Mouse (Mus musculus): ENCODE measurements around the gene Exoc6. TPM values are rescaled to one million over a fixed set of nuclear protein-coding genes. Genes with fewer than 3 reads are reported as not detected.

Exoc6 gene
- polyA plus RNA-seq, 1 experiment = 2.2 TPM

DNA sequence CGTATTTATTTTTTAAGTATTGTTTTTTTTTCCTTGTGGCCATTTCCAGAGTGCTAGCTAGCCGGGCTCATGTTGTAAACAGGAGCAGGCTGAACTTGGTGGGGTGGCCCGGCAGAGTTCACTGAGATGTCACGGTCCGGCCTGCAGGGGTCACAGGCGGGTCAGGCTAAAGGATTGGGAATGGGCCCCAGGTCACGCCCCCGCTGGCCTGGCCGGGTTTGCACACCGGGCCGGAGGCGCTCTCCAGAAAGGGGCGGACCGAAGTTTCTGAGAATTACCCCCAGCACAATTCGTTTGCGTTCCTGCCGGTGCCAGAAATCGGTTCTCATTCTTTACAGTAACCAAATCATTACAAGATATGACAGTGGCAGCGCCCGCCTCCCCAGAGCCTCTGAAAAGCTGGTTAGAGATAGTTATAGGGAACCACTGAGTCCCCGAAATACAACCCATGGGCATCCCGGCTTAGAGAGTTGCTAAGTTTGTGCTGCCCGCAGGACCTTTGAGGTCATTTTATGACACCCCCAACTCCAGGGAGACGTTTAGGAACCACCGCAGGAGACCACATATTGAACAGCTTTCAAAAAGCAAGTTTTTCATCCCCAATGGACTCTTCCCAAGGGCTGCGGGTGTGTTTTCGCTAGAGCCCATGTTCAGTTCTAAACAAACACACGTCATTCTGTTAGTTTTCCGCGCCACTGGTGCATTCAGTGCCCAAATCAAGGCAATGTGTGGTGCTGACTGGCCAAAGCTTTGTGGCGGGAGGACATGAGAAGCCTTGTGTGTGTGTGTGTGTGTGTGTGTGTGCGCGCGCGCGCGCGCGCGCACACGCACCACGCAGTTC is 145.8 kb downstream of the Exoc6 start:
- no peak overlapping the region for H3ac ChIP-seq (ENCODE audit: control insufficient read depth, insufficient read length, low read depth)
- H3K79me3 ChIP-seq (ENCODE audit: low read depth) = no peaks in the 10 kb centered on the region
- no peak overlapping the region for H3K4me3 ChIP-seq (ENCODE audit: insufficient read depth, poor library complexity, severe bottlenecking)
- TF ChIP-seq MYOD1 (IDR thresholded peaks at IDR 0.05; ENCODE audit: control insufficient read depth, insufficient read length, low read depth) (no peak), MYOG (IDR thresholded peaks at IDR 0.05; ENCODE audit: control insufficient read depth, extremely low read depth, insufficient read length) (no peak), CTCF (IDR thresholded peaks at IDR 0.05; ENCODE audit: control insufficient read depth, insufficient read depth, insufficient read length) (no peak), USF1 (IDR thresholded peaks at IDR 0.05; ENCODE audit: low read depth) (no peak), MAX (IDR thresholded peaks at IDR 0.05) (no peak), FOSL1 (IDR thresholded peaks at IDR 0.05; ENCODE audit: insufficient read depth, low read length, poor library complexity, severe bottlenecking) (no peak), CEBPB (IDR thresholded peaks at IDR 0.05; ENCODE audit: low read depth) (no peak)
- peaks cover 14% of the 10 kb centered on the region for H3K27me3 ChIP-seq (ENCODE audit: control insufficient read depth, insufficient read depth, insufficient read length)
- no peaks in the 10 kb centered on the region for H3K79me2 ChIP-seq (ENCODE audit: control insufficient read depth, insufficient read depth)
- no peaks in the 10 kb centered on the region for H3K36me3 ChIP-seq (ENCODE audit: control insufficient read depth, insufficient read depth)

DNA sequence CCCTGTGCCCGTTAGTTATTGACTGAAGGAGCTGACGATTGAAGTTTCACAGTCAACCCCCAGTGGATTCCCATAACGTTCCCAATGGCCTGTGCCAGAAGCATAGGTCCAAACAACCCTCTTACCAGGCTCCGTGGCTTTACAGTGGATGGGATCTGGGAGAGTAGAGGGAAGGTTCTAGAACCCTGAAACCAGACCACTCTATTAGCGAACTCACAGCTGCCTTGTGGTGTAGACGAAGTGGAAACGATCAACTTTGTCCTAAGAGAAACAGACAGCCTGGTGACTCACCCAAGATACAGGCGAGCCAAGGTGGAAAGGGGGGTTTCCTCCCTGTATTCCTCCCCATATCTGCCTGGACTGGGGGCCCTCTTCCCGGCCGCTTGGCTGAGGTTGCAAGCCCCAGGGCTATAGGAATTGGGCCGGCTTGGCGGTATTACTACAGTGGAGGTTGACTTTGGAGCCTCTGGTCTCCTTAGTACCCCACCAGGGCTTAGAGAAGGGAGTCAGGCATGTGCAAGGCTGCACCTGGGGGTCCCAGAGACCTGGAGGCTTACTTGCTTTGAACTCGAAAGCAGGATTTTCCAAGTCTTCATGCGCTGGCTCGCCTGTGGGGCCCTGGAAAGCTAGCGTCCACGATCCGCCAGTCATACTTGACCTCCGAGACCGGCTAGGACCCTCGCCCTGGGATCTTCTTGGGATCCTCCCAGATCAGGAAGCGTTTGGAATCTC is 146.6 kb downstream of the Exoc6 start:
- no peak for TF ChIP-seq FOSL1 (IDR thresholded peaks at IDR 0.05; ENCODE audit: insufficient read depth, low read length, poor library complexity, severe bottlenecking)
- TF ChIP-seq MYOG (IDR thresholded peaks at IDR 0.05; ENCODE audit: control insufficient read depth, extremely low read depth, insufficient read length) = no peak
- no peak for TF ChIP-seq CEBPB (IDR thresholded peaks at IDR 0.05; ENCODE audit: low read depth)
- TF ChIP-seq MAX (IDR thresholded peaks at IDR 0.05) = no peak
- TF ChIP-seq USF1 (IDR thresholded peaks at IDR 0.05; ENCODE audit: low read depth) = no peak
- no peak for TF ChIP-seq MYOD1 (IDR thresholded peaks at IDR 0.05; ENCODE audit: control insufficient read depth, insufficient read length, low read depth)
- no peak for TF ChIP-seq CTCF (IDR thresholded peaks at IDR 0.05; ENCODE audit: control insufficient read depth, insufficient read depth, insufficient read length)
- no peaks in the 10 kb centered on the region for H3K79me3 ChIP-seq (ENCODE audit: low read depth)
- H3K4me3 ChIP-seq (ENCODE audit: insufficient read depth, poor library complexity, severe bottlenecking) = no peak overlapping the region
- H3K79me2 ChIP-seq (ENCODE audit: control insufficient read depth, insufficient read depth) = no peaks in the 10 kb centered on the region
- no peaks in the 10 kb centered on the region for H3K36me3 ChIP-seq (ENCODE audit: control insufficient read depth, insufficient read depth)
- H3ac ChIP-seq (ENCODE audit: control insufficient read depth, insufficient read length, low read depth) = no peak overlapping the region
- H3K27me3 ChIP-seq (ENCODE audit: control insufficient read depth, insufficient read depth, insufficient read length) = peaks cover 14% of the 10 kb centered on the region

DNA sequence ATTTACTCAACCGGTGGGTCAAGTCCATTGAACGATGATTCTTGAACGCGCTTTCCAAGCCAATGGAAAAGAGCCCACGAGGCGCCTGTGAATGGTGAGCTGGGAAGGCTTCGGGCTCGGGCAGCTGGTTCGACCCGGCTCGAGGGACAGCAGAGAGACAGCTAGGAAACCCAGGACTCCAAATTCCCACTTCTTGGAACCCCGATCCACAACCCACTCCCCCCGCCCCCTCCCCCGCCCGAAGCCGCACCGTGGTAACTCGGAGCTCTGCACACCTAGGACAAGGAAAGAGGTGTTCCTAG is 147.1 kb downstream of the Exoc6 start:
- Histone ChIP-seq H3K4me3 (ENCODE audit: insufficient read depth, poor library complexity, severe bottlenecking) (no peak overlapping the region), H3K79me3 (ENCODE audit: low read depth) (no peaks in the 10 kb centered on the region), H3K27me3 (ENCODE audit: control insufficient read depth, insufficient read depth, insufficient read length) (peaks cover 14% of the 10 kb centered on the region), H3ac (ENCODE audit: control insufficient read depth, insufficient read length, low read depth) (no peak overlapping the region), H3K79me2 (ENCODE audit: control insufficient read depth, insufficient read depth) (no peaks in the 10 kb centered on the region), H3K36me3 (ENCODE audit: control insufficient read depth, insufficient read depth) (no peaks in the 10 kb centered on the region)
- no peak for TF ChIP-seq FOSL1 (IDR thresholded peaks at IDR 0.05; ENCODE audit: insufficient read depth, low read length, poor library complexity, severe bottlenecking)
- no peak for TF ChIP-seq USF1 (IDR thresholded peaks at IDR 0.05; ENCODE audit: low read depth)
- TF ChIP-seq MYOG (IDR thresholded peaks at IDR 0.05; ENCODE audit: control insufficient read depth, extremely low read depth, insufficient read length) = no peak
- no peak for TF ChIP-seq MYOD1 (IDR thresholded peaks at IDR 0.05; ENCODE audit: control insufficient read depth, insufficient read length, low read depth)
- TF ChIP-seq MAX (IDR thresholded peaks at IDR 0.05) = no peak
- no peak for TF ChIP-seq CEBPB (IDR thresholded peaks at IDR 0.05; ENCODE audit: low read depth)
- no peak for TF ChIP-seq CTCF (IDR thresholded peaks at IDR 0.05; ENCODE audit: control insufficient read depth, insufficient read depth, insufficient read length)

DNA sequence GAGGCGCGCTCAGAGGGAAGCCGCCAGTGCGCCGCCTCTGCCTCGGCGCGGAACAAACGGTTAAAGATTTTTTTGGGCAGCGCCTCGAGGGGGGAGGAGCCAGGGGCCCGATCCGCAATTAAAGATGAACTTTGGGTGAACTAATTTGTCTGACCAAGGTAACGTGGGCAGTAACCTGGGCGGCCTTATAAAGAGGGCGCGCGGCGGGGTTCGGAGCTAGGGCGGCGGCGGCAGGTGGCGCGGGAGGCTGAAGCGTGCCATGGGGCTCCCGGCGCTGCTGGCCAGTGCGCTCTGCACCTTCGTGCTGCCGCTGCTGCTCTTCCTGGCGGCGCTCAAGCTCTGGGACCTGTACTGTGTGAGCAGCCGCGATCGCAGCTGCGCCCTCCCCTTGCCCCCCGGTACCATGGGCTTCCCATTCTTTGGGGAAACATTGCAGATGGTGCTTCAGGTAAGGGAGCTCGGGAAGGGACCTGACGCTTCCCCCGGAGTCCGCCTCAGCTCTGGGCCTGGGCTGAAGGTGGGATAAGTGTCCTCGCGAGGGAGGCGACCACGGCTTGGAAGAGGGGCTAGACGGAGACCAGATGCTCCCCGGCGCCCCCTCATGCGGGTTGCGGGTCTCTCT is 147.5 kb downstream of the Exoc6 start, which contains the start of gene Cyp26a1:
Cyp26a1 (plus strand) TSS at position 148 of the 622 bp plus-strand sequence.
- no peaks in the 10 kb centered on the region for H3K79me3 ChIP-seq (ENCODE audit: low read depth)
- H3K4me3 ChIP-seq (ENCODE audit: insufficient read depth, poor library complexity, severe bottlenecking) = no peak within 1 kb of the TSS
- TF ChIP-seq CEBPB (IDR thresholded peaks at IDR 0.05; ENCODE audit: low read depth) (no peak), CTCF (IDR thresholded peaks at IDR 0.05; ENCODE audit: control insufficient read depth, insufficient read depth, insufficient read length) (no peak), MYOD1 (IDR thresholded peaks at IDR 0.05; ENCODE audit: control insufficient read depth, insufficient read length, low read depth) (no peak), USF1 (IDR thresholded peaks at IDR 0.05; ENCODE audit: low read depth) (no peak), FOSL1 (IDR thresholded peaks at IDR 0.05; ENCODE audit: insufficient read depth, low read length, poor library complexity, severe bottlenecking) (no peak), MYOG (IDR thresholded peaks at IDR 0.05; ENCODE audit: control insufficient read depth, extremely low read depth, insufficient read length) (no peak), MAX (IDR thresholded peaks at IDR 0.05) (no peak)
- H3K36me3 ChIP-seq (ENCODE audit: control insufficient read depth, insufficient read depth) = no peaks in the 10 kb centered on the region
- H3ac ChIP-seq (ENCODE audit: control insufficient read depth, insufficient read length, low read depth) = no peak within 1 kb of the TSS
- peaks cover 14% of the 10 kb centered on the region for H3K27me3 ChIP-seq (ENCODE audit: control insufficient read depth, insufficient read depth, insufficient read length)
- no peaks in the 10 kb centered on the region for H3K79me2 ChIP-seq (ENCODE audit: control insufficient read depth, insufficient read depth)
